Mouse (Mus musculus) brain, adult 2 months (tissue): Measurements from ENCODE around the gene Cpped1.
A peak's percentile ranks its signal among the peaks of the same experiment; 100 is the strongest.

Source experiments
- DNase-seq: peaks from one replicate; pipeline ENCODE4 v3.0.0; 2011; ENCODE audit warnings: low read depth, low spot score

Cpped1 gene

DNA sequence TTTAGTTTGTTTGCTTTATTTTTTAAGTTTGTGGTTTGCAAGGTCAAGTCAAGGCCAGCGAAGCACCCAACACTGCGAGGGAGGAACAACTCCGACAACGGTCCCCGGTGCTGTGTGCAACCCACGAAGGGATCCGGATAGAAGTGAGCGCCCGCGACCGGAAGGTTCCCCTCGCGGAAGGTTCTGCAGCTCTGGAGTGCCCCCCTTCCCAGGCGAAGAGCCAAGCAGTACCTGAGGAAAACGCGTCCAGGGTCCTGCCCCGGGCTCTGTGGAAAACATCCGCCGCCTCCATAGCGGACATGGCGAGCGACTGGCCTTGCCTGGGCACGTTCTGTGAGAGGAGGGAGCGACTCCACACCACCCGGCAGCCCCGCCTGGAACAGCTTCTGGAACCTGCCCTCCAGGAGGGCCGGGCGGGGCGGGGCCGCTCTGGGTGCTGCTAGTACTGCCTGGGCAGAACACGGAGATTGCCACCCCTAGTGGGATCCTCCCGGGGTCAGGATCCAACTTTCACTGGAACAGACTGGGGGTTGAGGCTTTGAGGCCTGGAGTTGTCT is at the start of gene Cpped1:
Cpped1 (minus strand) TSS at position 411 of the 557 bp plus-strand sequence.
- peak; percentile 96 for DNase-seq

- peak; percentile 63 for DNase-seq
These were observed 31.2 kb upstream of the Cpped1 start for GRCm38 (mm10) chr16:11940477-11940876.

DNA sequence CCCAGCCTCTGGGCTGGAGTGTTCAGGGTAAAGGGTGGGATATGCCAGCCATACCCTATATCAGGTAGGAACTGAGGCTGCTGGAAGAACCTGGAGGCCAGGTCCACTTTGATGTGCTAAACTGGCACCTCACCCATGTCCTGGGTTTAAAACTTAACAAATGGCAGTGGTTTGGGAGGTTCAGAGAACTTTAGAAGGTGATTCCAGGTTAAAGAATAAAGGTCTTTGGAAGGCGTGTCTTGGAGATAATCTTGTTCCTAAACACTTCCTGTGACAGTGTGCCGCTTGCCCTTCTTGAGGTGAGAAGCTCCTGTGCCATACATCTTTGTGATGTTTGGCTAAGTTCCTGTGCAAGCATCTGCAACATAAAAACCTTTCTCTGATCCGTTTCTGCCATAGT is 1.6 kb upstream of the Cpped1 start:
- no peak for DNase-seq

DNA sequence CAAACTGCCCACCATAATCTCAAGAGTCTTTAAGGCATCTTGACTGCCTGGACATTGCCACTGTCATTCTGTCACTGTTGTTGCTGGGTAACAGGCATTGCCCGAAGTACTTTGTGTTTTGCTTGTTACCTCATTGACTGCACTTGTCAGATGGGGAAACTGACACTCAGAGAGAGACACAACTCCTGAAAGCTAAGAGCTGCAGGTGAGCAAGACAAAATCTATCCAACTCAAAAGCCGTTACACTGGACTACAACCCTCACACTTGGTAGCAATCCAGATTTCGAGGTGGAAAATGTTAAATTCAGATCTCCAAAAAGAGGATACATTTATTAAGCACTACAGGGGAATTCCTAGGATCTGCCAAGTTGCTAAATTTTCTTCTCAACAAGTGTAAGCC is 572 bp upstream of the Cpped1 start:
- DNase-seq = no peak

GRCm38 (mm10) chr16:11908461-11909014 is 707 bp downstream of the Cpped1 start:
- peak; percentile 83 for DNase-seq

DNA sequence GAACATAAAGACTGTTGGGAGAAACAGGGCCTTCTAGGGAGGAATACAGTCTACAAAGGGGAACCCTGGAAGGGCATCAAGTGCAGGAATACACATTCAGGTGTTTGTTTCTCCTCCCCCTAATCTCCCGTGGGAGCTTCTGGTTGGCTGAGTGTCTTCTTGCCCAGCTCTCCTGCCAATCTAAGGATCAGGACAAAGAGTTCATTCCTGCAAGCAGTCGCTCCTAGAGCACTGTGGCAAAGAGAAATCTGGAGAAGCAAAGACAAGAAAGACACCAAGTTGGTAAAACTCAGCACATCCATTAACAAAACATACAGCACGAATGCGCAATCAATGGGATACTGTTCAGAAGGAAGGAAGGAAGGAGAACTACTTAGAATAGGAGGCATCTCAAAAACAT is 1.4 kb downstream of the Cpped1 start:
- DNase-seq = no peak

- DNase-seq = no peak
These were observed 2.3 kb downstream of the Cpped1 start for GRCm38 (mm10) chr16:11906906-11907305.

DNA sequence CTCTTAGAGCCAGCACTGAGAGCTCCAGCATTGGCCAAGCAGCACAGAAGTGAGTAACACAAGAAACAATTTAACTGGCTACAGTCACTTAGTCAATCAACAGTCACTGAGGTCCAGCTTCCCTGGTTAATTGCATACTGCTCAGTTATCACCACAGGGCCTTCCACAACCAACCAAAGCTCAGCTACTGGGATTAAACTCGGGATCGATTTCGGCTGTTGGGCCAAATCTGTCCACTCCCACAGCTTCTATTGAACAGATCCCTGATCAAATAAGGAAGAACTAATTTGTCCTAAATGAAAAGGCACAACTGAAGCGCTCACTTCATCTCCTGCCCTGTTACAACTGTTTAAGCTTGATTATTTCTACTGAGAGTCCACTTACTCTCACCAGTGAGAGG is 4.0 kb downstream of the Cpped1 start:
- no peak for DNase-seq

DNA sequence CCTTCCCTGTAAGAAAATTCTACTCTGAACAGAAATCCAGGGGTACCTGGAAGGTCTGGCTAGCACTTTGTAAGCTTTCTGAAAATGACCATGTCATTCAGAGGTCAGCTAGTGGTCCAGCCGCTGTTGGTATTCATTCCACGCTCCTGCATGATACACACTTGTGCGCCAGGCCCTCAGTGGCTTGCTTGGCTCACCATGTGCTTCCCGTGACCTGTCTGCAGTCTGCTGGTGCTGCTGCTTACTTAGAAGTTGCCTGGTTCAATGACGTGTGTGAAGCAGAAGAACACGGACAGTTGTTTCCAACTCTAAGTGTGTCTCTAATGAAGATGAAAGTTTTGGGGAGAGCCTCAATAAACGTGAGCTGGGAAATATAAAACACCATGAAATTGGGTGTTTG is 7.2 kb downstream of the Cpped1 start:
- DNase-seq = no peak

GRCm38 (mm10) chr16:11900341-11900740 is 8.9 kb downstream of the Cpped1 start:
- DNase-seq = peak; percentile 77

GRCm38 (mm10) chr16:11896411-11896810 is 12.8 kb downstream of the Cpped1 start:
- DNase-seq = no peak

DNA sequence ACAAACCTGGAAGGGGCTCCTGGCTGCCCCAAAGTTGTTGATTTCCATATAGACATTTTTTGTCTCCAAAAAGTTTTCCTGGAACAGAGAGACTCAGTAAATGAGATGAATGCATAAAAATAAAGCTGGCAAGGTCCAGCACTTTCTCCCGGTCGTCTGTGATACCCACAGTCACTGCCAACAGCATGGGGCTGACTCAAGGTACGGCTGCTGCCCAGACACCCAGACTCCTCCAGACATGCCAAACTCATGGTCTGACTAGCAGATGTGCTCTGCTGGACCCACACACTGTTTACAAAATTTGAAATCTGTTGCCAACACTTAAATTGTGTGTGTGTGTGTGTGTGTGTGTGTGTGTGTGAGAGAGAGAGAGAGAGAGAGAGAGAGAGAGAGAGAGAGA is 14.4 kb downstream of the Cpped1 start:
- peak; percentile 74 for DNase-seq

DNA sequence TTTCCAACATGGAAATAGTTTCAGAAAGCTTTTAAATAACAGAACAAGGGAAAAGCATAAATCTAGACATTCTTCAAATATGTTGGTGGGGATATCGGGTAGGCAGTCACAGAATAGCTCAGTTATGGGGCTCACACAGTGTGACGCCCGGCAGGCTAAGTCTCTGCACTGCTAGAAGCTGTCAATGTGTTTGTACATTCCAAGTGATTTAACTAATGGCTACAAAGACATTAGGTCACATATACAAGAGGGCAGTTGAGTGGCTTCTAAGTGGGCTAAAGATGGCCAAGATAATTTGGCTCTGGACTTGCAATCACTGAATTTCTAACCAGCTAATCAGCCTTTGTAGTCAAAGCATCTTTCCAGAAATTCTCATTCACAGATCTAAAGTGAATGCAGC is 19.1 kb downstream of the Cpped1 start:
- no peak for DNase-seq

DNA sequence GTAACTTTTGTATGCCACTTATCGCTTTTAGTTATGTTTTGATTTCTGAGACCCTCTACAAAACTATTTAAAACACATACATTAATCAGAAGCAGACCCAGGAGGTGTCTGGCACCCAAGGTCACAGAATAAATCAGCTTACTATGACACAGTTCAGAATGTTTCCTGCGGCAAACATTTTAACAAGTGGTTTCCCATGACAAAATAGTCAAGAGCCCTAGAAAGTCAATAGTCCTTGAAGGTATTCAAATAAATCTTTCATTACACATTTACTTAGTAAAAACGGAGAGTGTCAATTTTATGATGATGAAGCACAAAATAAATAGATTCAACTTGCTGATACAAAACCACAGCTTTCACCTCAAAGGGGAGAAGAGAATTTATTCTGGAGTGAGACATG is 19.5 kb downstream of the Cpped1 start:
- DNase-seq = no peak

GRCm38 (mm10) chr16:11881795-11882194 is 27.4 kb downstream of the Cpped1 start:
- DNase-seq = peak; percentile 51

DNA sequence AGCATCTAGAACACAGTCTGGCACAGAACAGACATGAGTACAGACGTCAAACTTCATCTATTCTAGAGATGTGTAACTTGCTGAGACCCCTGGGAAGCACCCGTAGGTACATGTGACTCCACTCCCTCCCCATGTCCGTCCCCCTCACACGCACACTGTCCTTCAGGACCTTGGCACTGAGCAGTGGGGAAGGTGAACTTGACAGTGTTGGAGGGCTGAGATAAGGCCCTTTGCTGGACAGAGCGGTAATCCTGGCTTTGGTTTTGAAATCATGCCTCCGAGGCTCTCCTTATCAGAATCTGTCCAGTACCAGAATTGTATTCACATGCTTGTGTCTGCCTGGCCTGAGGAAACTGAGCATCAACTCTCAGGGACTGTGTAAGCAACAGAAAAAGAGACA is 28.8 kb downstream of the Cpped1 start:
- no peak for DNase-seq

DNA sequence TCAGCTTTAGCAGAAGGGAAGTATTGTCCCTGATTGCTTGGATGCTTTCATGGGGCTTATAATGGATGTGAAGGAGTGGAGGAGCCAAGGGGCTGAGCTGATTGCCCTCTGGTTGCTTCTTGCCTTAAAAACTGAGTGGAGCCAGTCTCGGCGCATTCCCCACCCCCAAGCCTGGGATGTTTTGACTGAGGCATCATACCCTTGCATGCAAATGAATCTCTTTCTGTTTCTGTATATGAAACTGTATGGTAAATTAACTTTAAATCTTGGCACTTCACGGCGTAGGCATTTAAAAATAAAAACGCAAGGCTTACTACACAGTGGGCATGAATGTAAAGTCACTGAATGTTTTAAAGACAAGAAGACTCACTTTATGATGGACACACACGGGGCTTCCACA is 30.0 kb downstream of the Cpped1 start:
- no peak for DNase-seq

GRCm38 (mm10) chr16:11875227-11875626 is 34.0 kb downstream of the Cpped1 start:
- DNase-seq = no peak

DNA sequence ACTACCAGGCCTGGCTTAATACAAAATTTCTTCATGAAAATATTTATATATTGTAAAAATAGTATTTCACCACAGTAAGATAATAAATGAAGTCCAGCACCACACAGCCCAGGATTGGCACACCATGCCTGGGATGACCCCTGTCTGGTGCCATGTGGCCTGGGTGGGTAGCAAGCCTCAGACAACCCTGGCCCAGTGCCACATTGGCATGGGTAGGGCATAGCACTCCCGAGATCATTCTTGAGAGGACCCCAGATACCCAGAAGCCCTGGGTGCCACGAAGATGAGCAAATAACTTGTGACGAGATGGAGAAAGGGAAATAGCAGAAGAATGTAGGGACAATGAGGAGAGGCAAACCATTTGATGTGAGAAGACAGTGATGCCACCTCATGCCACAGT is 36.0 kb downstream of the Cpped1 start:
- DNase-seq = no peak

DNA sequence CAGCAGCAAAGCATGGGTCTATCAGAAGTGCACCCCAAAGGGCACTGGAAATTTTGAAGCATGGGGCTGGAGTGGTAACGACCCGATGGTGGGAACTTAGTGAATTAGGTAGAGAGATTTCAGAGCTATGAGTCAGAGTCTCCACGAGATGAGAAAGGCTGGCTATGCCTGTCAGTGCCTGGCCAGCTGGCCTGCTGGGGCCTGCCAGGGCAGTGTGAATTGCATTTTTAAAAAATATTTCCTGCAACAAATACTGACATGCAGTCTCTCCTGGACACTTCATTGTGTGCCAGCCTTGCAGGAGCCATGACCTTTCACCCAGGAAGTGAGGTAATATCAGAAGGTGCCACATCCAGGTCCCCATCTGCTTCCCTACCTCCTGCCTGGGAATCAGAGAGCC is 40.8 kb downstream of the Cpped1 start:
- peak; percentile 40 for DNase-seq

DNA sequence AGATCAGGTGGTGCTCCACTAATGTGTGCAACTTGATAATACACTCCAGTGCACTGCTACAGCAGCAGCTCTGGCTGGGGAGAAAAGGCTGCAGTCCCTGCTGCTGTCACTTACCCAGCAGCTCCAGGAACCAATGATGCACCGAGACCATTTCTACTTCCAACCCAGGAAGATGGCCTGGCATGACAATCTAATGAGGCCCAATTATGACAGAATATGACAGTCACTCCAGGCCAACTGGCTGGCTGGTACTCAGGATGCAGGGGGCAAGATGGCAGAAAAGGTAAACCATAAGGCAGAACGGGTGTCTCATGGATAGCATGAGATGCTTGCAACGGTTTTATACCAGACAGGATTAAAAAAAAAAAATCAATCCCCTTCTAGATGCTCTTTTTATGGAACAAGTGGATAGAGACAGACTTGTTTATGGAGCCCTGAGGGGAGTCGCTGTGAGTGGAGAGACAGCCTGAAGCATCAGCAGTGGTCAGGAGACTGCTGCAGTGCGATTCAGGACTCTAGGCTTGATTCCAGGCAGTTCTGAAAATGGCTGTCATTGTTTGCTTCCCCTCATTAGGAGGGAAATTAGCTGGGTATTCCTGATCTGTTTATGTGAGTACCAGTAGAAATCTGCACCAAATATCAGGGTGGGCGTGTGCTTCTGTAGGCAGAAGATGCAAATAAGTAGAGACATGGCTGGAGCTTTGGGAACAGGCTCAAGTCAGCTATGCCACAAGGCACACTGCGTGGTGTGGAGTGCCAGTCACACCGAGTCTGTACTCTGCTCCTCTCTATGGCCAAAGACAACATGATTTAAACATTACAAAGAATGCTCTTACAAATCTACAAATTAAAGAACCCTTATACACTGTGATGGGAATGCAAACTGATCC is 56.3 kb downstream of the Cpped1 start:
- peak; percentile 79 for DNase-seq

DNA sequence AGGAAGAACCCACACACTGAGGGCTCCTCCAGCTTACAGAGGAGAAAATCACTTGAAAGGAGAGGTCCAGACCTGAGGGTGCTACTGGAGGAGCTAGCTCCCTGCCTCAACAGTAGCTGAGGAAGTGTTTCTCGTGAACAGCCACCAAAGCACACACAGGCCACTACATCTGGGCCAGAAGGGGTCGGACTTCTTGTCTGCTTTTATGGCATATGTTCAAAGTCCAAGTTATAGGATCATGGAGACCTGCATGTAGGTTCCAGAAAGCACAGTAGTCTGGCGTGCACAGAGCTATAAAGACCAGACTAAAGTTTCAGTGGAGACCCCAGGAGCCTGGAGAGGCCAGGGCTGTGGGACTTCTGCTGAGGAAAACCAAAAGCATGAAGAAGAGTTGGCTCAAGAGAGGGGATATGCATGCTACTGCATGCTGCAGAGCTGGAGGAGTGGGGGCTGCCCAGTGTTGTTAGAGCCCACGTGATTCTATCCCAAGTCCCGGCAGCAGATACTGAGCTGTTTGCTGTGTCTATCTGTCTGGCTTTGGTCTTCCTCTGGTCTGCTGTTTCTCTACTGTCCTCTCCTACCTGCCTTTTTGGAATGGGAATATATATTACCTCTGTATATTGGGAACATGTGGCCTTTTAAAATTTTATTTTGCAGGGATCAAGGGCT is 60.1 kb downstream of the Cpped1 start:
- DNase-seq = no peak
